Comparison of ENCODE assay signal across 8 mouse cellular contexts in the genomic region with DNA sequence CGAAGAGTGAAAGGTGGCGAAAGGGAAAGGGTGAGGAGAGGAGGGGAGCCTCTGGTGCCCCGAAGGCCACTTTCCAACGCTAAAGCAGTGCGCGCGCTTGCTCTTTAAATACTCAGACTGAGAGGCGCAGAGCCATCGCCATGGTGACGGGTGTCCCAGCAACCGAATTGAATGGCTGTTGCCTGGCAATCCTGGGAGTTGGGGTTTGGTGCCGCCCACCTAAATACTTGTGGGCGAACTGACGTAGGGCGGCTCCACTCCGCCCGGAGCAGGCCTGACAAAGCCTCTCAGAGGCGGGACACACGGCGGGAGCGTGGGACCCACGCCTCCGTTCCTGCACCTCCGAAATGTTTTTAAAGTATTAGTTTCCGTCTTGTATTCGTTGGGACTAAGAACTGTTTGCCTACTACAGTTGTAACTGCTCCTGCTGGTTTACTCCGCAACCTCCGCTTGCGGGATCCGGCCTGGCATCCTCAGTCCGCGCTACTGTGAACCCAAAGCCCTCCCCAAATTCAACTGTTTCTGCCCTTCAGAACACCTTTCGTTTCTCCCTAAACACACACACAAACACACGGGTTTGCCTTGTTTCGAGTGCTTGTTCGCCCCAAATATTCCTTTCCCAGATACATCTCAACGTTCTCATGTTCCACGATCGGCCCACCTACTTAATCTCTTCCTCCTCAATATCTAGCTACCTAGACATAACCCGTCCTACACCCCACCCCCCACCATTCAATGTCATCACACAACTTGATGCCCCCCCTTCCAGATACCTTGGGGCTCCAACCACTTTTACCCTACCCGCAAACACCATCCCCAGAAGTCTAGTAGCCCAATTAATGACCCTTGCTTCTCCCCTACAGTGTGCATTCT. TPM values are rescaled to one million over a fixed set of nuclear protein-coding genes. Genes with fewer than 3 reads are reported as not detected.
A peak's percentile ranks its signal among the peaks of the same experiment; 100 is the strongest.
DNase-seq lines count a peak whose midpoint lies in the region; ATAC-seq lines count a peak whose summit lies in the region.

No protein-coding gene starts in this region.

- peak overlapping the region; percentile 83 for H3K27ac ChIP-seq in hindbrain, embryonic 16.5 days (ENCODE audit: low read depth, low read length)

- peak; percentile 84 for DNase-seq in T-cell, adult 2 months (ENCODE audit: low spot score)
- DNase-seq in gastrocnemius, adult 18-20 months (ENCODE audit: low spot score) = peak; percentile 53
- DNase-seq in left cerebral cortex, adult 18-20 months (ENCODE audit: low spot score in 2 of 2) = peak; percentile 86 to 93
- DNase-seq in lung, postnatal 25 days (ENCODE audit: low spot score) = peak; percentile 94
- peak; percentile 88 for DNase-seq in ovary, postnatal 36 days (ENCODE audit: low spot score)
- peak; percentile 71 to 80 for DNase-seq in urinary bladder, postnatal 36 days (ENCODE audit: low spot score in 2 of 2)

- peaks cover 50% of the 10 kb centered on the region for H3K4me1 ChIP-seq in hindbrain, embryonic 16.5 days (ENCODE audit: control insufficient read depth, insufficient read depth, low read depth, low read length)

- H3K27me3 ChIP-seq in hindbrain, embryonic 16.5 days (replicated peaks; ENCODE audit: control insufficient read depth, insufficient read depth, low read length) = no peaks in the 10 kb centered on the region

- peak overlapping the region; percentile 75 for H3K4me2 ChIP-seq in hindbrain, embryonic 16.5 days (ENCODE audit: low read length)

- peak overlapping the region; percentile 69 for H3K9ac ChIP-seq in hindbrain, embryonic 16.5 days (ENCODE audit: low read depth, low read length)

- H3K4me3 ChIP-seq in hindbrain, embryonic 16.5 days (ENCODE audit: low read length) = peak overlapping the region; percentile 48

- no peaks in the 10 kb centered on the region; the same call in 1 of the 2 replicates for H3K36me3 ChIP-seq in hindbrain, embryonic 16.5 days (ENCODE audit: control insufficient read depth, insufficient read depth, low read length)

- peak; percentile 65 for ATAC-seq in common myeloid progenitor, adult 5-6 weeks (replicated peaks; ENCODE audit: low read depth, poor library complexity, severe bottlenecking)
- ATAC-seq in hindbrain, embryonic 16.5 days = peak; percentile 77

- 4% methylated on average over 39 of the region's 41 CpGs for WGBS in hindbrain, embryonic 16.5 days

- H3K9me3 ChIP-seq in hindbrain, embryonic 16.5 days (ENCODE audit: control insufficient read depth, low read length) = no peaks in the 10 kb centered on the region

RNA-seq across cellular contexts. Expression of gene Mtx1, which starts 0.7 kb away (rescaled TPM):
- 81.9 and 104 TPM in 2 replicates for total RNA-seq in common myeloid progenitor, adult 5-6 weeks (2017)
- total RNA-seq in gastrocnemius, adult 18-20 months (2021) = 10 to 100 TPM; 45.4 to 46.7 TPM
- polyA plus RNA-seq in hindbrain, embryonic 16.5 days (2015; fragmentation: Nextera tagmentation; extraction: Ambion mirVana) = 163 and 166 TPM in 2 replicates
- total RNA-seq in left cerebral cortex, adult 18-20 months (2021) = 10 to 100 TPM; 83.2 to 97.1 TPM

RNA-seq across cellular contexts. Expression of gene Muc1, which starts 1.3 kb away (rescaled TPM):
- total RNA-seq in common myeloid progenitor, adult 5-6 weeks (2017) = 0.29 TPM in 1 of 2 replicates, not detected in the other
- total RNA-seq in gastrocnemius, adult 18-20 months (2021) = under 1 TPM; 0.18 to 0.40 TPM
- 0.59 and 0.90 TPM in 2 replicates for polyA plus RNA-seq in hindbrain, embryonic 16.5 days (2015; fragmentation: Nextera tagmentation; extraction: Ambion mirVana)
- total RNA-seq in left cerebral cortex, adult 18-20 months (2021) = under 1 TPM; 0.45 to 0.63 TPM

RNA-seq across cellular contexts. Expression of gene Thbs3, which starts 12.6 kb away (rescaled TPM):
- 0.09 TPM in 1 of 2 replicates, not detected in the other for total RNA-seq in common myeloid progenitor, adult 5-6 weeks (2017)
- total RNA-seq in gastrocnemius, adult 18-20 months (2021) = 1 to 10 TPM; 3.6 to 9.2 TPM
- 47.5 and 53.0 TPM in 2 replicates for polyA plus RNA-seq in hindbrain, embryonic 16.5 days (2015; fragmentation: Nextera tagmentation; extraction: Ambion mirVana)
- total RNA-seq in left cerebral cortex, adult 18-20 months (2021) = 10 to 100 TPM; 16.0 to 19.4 TPM

RNA-seq across cellular contexts. Expression of gene Krtcap2, which starts 18.2 kb away (rescaled TPM):
- 142 and 159 TPM in 2 replicates for total RNA-seq in common myeloid progenitor, adult 5-6 weeks (2017)
- total RNA-seq in gastrocnemius, adult 18-20 months (2021) = 10 to 100 TPM; 70.2 to 74.5 TPM
- polyA plus RNA-seq in hindbrain, embryonic 16.5 days (2015; fragmentation: Nextera tagmentation; extraction: Ambion mirVana) = 205 and 227 TPM in 2 replicates
- 10 to 100 TPM; 66.0 to 67.7 TPM for total RNA-seq in left cerebral cortex, adult 18-20 months (2021)

RNA-seq across cellular contexts. Expression of gene Trim46, which starts 18.6 kb away (rescaled TPM):
- 0.49 and 7.1 TPM in 2 replicates for total RNA-seq in common myeloid progenitor, adult 5-6 weeks (2017)
- under 1 TPM; 0.14 to 0.31 TPM for total RNA-seq in gastrocnemius, adult 18-20 months (2021)
- polyA plus RNA-seq in hindbrain, embryonic 16.5 days (2015; fragmentation: Nextera tagmentation; extraction: Ambion mirVana) = 78.7 and 87.1 TPM in 2 replicates
- 10 to 100 TPM; 76.1 to 77.1 TPM for total RNA-seq in left cerebral cortex, adult 18-20 months (2021)

Comparison
In these comparisons a context has a peak if more than half of its experiments do, and no peak if none do; other contexts are left out.
1. Peak in every context shown above with its lines: DNase-seq, ATAC-seq, H3K4me3 ChIP-seq and H3K27ac ChIP-seq.